Mouse (Mus musculus) lung, adult 10 weeks (tissue): ENCODE results near the gene Cyb5r3. TPM values are rescaled to one million over a fixed set of nuclear protein-coding genes. Genes with fewer than 3 reads are reported as not detected.

ENCODE experiments used
- polyA plus RNA-seq: library from polyadenylated mRNA; stranded (reverse); fragments of 350-450 nt; fragmentation: Illumina TruSeq; extraction: RNeasy Lipid Tissue Mini Kit (QIAGEN cat#74804); gene quantifications from one replicate; pipeline ENCODE4 v1.2.3, GENCODE M21; 2014; ENCODE audit warnings: low read depth, low replicate concordance; ENCODE audit not compliant: insufficient read depth

Gene Cyb5r3
- 222 TPM for polyA plus RNA-seq

GRCm38 (mm10) chr15:83172492-83173429 is at the start of gene Cyb5r3:
Gene Cyb5r3, minus strand, starts transcription at chr15:83172592.

GRCm38 (mm10) chr15:83149196-83150072 is 23.0 kb downstream of the Cyb5r3 start, which contains the start of gene Poldip3:
Gene Poldip3, minus strand, starts transcription at chr15:83149384.

GRCm38 (mm10) chr15:83122566-83123145 is 49.7 kb downstream of the Cyb5r3 start, which contains the start of gene Rrp7a:
Gene Rrp7a, minus strand, starts transcription at chr15:83122801.

Other genes starting within 250 kb of the Cyb5r3 start
- gene Tcf20, start 184.7 kb downstream of the Cyb5r3 start, polyA plus RNA-seq: 5.8 TPM
- gene Nfam1, start 139.3 kb downstream of the Cyb5r3 start, polyA plus RNA-seq: 12.2 TPM
- gene Serhl, start 83.1 kb downstream of the Cyb5r3 start, polyA plus RNA-seq: 27.0 TPM
- gene Rrp7a, start 49.8 kb downstream of the Cyb5r3 start, polyA plus RNA-seq: 37.0 TPM
- gene Poldip3, start 23.2 kb downstream of the Cyb5r3 start, polyA plus RNA-seq: 25.2 TPM
- gene A4galt, start 79.2 kb upstream of the Cyb5r3 start, polyA plus RNA-seq: 18.1 TPM
- gene Arfgap3, start 177.7 kb upstream of the Cyb5r3 start, polyA plus RNA-seq: 22.1 TPM